Mouse (Mus musculus): Measurements from ENCODE around the gene Fmnl2. TPM values are rescaled to one million over a fixed set of nuclear protein-coding genes. Genes with fewer than 3 reads are reported as not detected.

Fmnl2 gene
- polyA plus RNA-seq, 1 experiment from 2014 or later: 1.9 TPM

DNA sequence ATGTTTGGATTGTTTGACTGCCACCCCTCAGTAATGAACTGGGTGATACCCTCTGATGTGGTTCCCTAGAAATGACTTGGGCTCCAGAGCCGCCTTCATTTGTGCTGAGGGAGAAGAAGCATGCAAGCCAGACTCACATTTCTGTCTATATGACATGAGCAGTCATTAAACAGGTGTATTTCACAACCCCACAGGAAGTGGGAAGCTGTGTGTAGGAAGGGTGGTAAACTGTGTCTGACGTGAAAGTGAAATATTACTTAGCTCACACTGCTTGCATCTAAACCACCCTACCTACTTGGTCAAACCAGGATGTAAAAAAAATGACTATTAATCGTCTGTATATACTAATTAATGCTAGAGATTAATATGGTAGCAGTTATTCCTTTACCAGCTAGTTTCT is 231.1 kb downstream of the Fmnl2 start:
- no peaks in the 10 kb centered on the region for H3K4me1 ChIP-seq (replicated peaks; ENCODE audit: control insufficient read depth, insufficient read depth, low read length)
- H3K9ac ChIP-seq (ENCODE audit: low read depth, low read length): no peak overlapping the region
- H3K27ac ChIP-seq (ENCODE audit: low read depth, low read length): no peak overlapping the region
- no peaks in the 10 kb centered on the region for H3K27me3 ChIP-seq (replicated peaks; ENCODE audit: control insufficient read depth, insufficient read depth, low read length)
- ATAC-seq: no peak
- no peaks in the 10 kb centered on the region for H3K36me3 ChIP-seq (ENCODE audit: control insufficient read depth, insufficient read depth)
- no peak overlapping the region for H3K4me3 ChIP-seq (ENCODE audit: low read depth, low read length)
- WGBS: 77% methylated on average over 3 of the region's 3 CpGs
- TF ChIP-seq CTCF (IDR thresholded peaks at IDR 0.05; ENCODE audit: low read depth): no peak
- no peaks in the 10 kb centered on the region for H3K9me3 ChIP-seq (ENCODE audit: control insufficient read depth)
- no peak overlapping the region for H3K4me2 ChIP-seq (replicated peaks; ENCODE audit: low read depth)

DNA sequence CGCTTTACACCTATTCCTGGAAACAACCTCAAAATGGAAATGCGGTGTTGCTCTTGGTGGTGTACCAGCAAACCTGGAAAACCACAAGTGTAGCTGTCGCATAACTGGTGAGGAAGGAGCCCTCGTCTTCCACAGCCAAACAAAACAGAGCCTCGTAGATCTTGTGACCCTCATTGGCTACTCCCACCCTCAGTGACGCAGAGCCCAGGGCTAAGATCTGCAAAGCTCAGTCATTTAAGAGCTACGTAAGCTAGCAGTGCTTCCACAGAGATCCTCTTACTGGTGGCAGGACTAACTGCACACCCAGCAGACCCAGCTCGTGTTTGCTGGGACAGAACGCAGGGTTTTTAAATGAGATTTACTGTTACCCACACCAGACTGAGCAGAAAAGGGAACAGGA is 237.4 kb downstream of the Fmnl2 start:
- Histone ChIP-seq H3K4me1 (replicated peaks; ENCODE audit: control insufficient read depth, insufficient read depth, low read length) (no peaks in the 10 kb centered on the region), H3K36me3 (ENCODE audit: control insufficient read depth, insufficient read depth) (no peaks in the 10 kb centered on the region), H3K4me3 (ENCODE audit: low read depth, low read length) (no peak overlapping the region), H3K27ac (ENCODE audit: low read depth, low read length) (no peak overlapping the region), H3K9ac (ENCODE audit: low read depth, low read length) (no peak overlapping the region), H3K27me3 (replicated peaks; ENCODE audit: control insufficient read depth, insufficient read depth, low read length) (no peaks in the 10 kb centered on the region), H3K9me3 (ENCODE audit: control insufficient read depth) (no peaks in the 10 kb centered on the region), H3K4me2 (replicated peaks; ENCODE audit: low read depth) (no peak overlapping the region)
- no peak for TF ChIP-seq CTCF (IDR thresholded peaks at IDR 0.05; ENCODE audit: low read depth)
- WGBS: 83% methylated on average over 9 of the region's 9 CpGs
- no peak for ATAC-seq

DNA sequence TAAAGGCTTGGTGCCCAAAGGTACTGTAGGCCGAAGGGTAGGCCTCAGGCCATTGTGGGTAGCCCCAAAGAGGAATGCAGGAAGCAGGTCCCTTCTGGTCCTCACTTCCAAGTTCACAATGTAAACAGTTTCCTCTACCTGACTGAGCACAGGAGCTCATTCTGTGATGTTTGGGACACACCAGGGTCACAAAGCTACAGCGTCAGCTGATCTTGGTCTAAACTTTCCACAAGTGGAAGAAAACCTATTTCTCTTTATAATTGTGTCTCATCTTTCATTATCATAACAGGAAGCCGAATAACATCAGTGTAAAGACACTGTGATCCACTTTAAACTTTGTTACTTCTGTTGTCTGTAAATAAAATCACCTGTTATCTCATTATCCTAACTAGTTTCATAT is 237.8 kb downstream of the Fmnl2 start:
- ATAC-seq: no peak
- Histone ChIP-seq H3K27ac (ENCODE audit: low read depth, low read length) (no peak overlapping the region), H3K4me2 (replicated peaks; ENCODE audit: low read depth) (no peak overlapping the region), H3K4me3 (ENCODE audit: low read depth, low read length) (no peak overlapping the region), H3K9ac (ENCODE audit: low read depth, low read length) (no peak overlapping the region), H3K4me1 (replicated peaks; ENCODE audit: control insufficient read depth, insufficient read depth, low read length) (no peaks in the 10 kb centered on the region), H3K9me3 (ENCODE audit: control insufficient read depth) (no peaks in the 10 kb centered on the region), H3K27me3 (replicated peaks; ENCODE audit: control insufficient read depth, insufficient read depth, low read length) (no peaks in the 10 kb centered on the region), H3K36me3 (ENCODE audit: control insufficient read depth, insufficient read depth) (no peaks in the 10 kb centered on the region)
- WGBS: 89% methylated on average over 3 of the region's 3 CpGs
- no peak for TF ChIP-seq CTCF (IDR thresholded peaks at IDR 0.05; ENCODE audit: low read depth)

DNA sequence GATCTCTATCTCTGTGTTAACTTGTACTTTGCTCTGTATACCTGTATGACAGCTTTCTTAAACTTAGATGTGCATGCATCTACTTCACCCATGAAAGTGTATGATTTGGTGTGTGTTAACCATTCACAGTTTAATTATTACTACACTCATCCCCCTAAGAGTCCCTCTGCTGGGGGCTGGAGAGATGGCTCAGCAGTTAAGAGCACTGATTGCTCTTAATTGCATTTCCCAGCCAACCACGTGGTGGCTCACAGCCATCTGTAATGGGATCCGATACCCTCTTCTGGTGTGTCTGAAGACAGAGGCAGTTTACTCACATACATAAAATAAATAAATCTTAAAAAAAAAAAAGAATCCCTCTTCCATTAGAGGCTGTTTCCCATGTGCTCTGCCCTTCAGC is 242.4 kb downstream of the Fmnl2 start:
- no peak overlapping the region for H3K9ac ChIP-seq (ENCODE audit: low read depth, low read length)
- no peaks in the 10 kb centered on the region for H3K9me3 ChIP-seq (ENCODE audit: control insufficient read depth)
- H3K27ac ChIP-seq (ENCODE audit: low read depth, low read length): no peak overlapping the region
- no peak for ATAC-seq
- H3K4me2 ChIP-seq (replicated peaks; ENCODE audit: low read depth): no peak overlapping the region
- H3K4me1 ChIP-seq (replicated peaks; ENCODE audit: control insufficient read depth, insufficient read depth, low read length): no peaks in the 10 kb centered on the region
- TF ChIP-seq CTCF (IDR thresholded peaks at IDR 0.05; ENCODE audit: low read depth): no peak
- no peaks in the 10 kb centered on the region for H3K27me3 ChIP-seq (replicated peaks; ENCODE audit: control insufficient read depth, insufficient read depth, low read length)
- no peaks in the 10 kb centered on the region for H3K36me3 ChIP-seq (ENCODE audit: control insufficient read depth, insufficient read depth)
- 34% methylated on average over 2 of the region's 2 CpGs for WGBS
- no peak overlapping the region for H3K4me3 ChIP-seq (ENCODE audit: low read depth, low read length)

DNA sequence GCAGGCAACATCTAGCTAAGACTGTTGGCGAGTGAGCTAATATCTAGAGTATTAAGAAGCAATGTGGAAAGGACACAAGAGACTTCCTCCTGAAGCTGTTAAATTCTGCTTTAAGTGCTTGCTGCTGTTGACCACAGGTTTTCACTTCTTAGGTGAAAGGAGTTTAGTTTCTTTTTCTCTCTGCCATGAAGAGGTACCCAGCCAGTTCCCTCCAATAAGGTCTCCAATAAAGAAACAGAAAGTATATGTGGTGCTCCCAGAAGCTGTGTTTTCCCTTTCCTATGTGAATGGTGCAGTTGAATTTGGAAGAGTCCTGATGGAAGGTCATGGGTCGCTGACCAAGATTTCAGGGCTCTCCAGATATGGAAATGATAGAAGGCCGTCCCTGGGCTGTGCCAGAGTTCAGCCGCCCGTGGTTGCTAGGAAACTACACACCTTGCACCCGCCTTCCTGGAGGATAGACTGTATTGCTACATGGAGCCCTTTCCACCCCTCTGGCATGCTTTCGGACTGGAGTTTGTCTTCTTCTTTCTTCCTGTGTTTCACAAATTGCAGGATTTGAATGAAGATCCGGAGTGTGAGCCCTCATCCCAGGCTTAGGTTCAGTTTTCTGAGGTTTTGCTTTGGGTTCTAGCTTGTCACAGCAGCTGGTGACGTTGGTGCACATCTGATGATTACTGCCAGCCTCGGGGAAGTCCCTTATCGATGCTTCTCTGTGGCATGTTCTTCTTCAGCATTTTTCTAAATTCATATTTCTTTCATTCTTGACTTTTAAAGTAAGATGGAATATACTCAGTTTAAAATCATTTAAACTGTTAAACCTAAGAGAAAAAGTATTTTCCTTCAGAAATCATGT is 244.5 kb downstream of the Fmnl2 start:
- Histone ChIP-seq H3K4me2 (replicated peaks; ENCODE audit: low read depth) (no peak overlapping the region), H3K9me3 (ENCODE audit: control insufficient read depth) (no peaks in the 10 kb centered on the region), H3K4me1 (replicated peaks; ENCODE audit: control insufficient read depth, insufficient read depth, low read length) (no peaks in the 10 kb centered on the region), H3K27ac (ENCODE audit: low read depth, low read length) (no peak overlapping the region), H3K9ac (ENCODE audit: low read depth, low read length) (no peak overlapping the region), H3K4me3 (ENCODE audit: low read depth, low read length) (no peak overlapping the region), H3K27me3 (replicated peaks; ENCODE audit: control insufficient read depth, insufficient read depth, low read length) (no peaks in the 10 kb centered on the region), H3K36me3 (ENCODE audit: control insufficient read depth, insufficient read depth) (no peaks in the 10 kb centered on the region)
- ATAC-seq: no peak
- TF ChIP-seq CTCF (IDR thresholded peaks at IDR 0.05; ENCODE audit: low read depth): no peak
- WGBS: 75% methylated on average over 11 of the region's 11 CpGs

DNA sequence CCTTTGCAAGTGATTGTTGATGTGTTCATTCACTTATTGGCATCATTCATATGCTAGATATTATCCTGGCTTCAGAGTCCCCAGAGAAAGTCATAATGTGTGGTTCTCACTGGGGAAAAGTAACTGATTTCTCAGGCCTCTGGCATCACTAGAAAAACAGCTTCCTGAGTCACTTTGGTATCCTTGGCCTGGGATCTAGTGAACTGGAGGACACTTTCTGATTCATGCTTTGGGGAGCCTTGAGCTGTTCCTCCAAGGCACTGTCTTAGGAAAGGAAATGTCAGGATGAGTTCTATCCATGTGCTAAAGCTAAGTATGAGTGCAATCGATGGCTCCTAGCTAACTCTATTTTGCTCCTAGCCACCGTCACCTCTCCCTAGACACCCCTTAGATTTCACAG is 245.2 kb downstream of the Fmnl2 start:
- Histone ChIP-seq H3K27me3 (replicated peaks; ENCODE audit: control insufficient read depth, insufficient read depth, low read length) (no peaks in the 10 kb centered on the region), H3K4me2 (replicated peaks; ENCODE audit: low read depth) (no peak overlapping the region), H3K9me3 (ENCODE audit: control insufficient read depth) (no peaks in the 10 kb centered on the region), H3K4me1 (replicated peaks; ENCODE audit: control insufficient read depth, insufficient read depth, low read length) (no peaks in the 10 kb centered on the region), H3K9ac (ENCODE audit: low read depth, low read length) (no peak overlapping the region), H3K36me3 (ENCODE audit: control insufficient read depth, insufficient read depth) (peaks cover 5% of the 10 kb centered on the region; the same call in 1 of the 2 replicates), H3K27ac (ENCODE audit: low read depth, low read length) (no peak overlapping the region), H3K4me3 (ENCODE audit: low read depth, low read length) (no peak overlapping the region)
- WGBS: 100% methylated on average over 2 of the region's 2 CpGs
- ATAC-seq: no peak
- no peak for TF ChIP-seq CTCF (IDR thresholded peaks at IDR 0.05; ENCODE audit: low read depth)
